Mouse (Mus musculus) myocyte (in vitro differentiated cells): Measurements from ENCODE around the gene F13b. TPM values are rescaled to one million over a fixed set of nuclear protein-coding genes. Genes with fewer than 3 reads are reported as not detected.

ENCODE experiments used
- H3K27me3 ChIP-seq: one replicate; pipeline ENCODE4 v1.6.1; 2011; ENCODE audit not compliant: control insufficient read depth, insufficient read depth, insufficient read length
- H3K36me3 ChIP-seq: one replicate; pipeline ENCODE4 v1.6.1; 2011; ENCODE audit not compliant: control insufficient read depth, insufficient read depth
- H3K4me2 ChIP-seq: one replicate; pipeline ENCODE4 v1.6.1; 2011; ENCODE audit warnings: low read depth, control low read depth
- H3K4me3 ChIP-seq: one replicate; pipeline ENCODE4 v1.5.1; 2011; ENCODE audit warnings: mild to moderate bottlenecking, control low read depth, moderate library complexity
- H3K79me2 ChIP-seq: one replicate; pipeline ENCODE4 v1.6.1; 2011; ENCODE audit not compliant: control insufficient read depth, insufficient read depth
- H3ac ChIP-seq: one replicate; pipeline ENCODE4 v1.6.1; 2011; ENCODE audit not compliant: control insufficient read depth, insufficient read length
- CEBPB ChIP-seq: IDR thresholded peaks from 2 replicates; pipeline ENCODE4 v1.6.1; 2011; ENCODE audit warnings: mild to moderate bottlenecking, moderate library complexity; ENCODE audit not compliant: poor library complexity, insufficient read depth, severe bottlenecking
- E2F4 ChIP-seq: IDR thresholded peaks from one replicate; pipeline ENCODE4 v1.6.1; 2011; ENCODE audit warnings: mild to moderate bottlenecking, control low read depth, moderate library complexity; ENCODE audit not compliant: insufficient read depth
- MAX ChIP-seq: IDR thresholded peaks from one replicate; pipeline ENCODE4 v1.6.1; 2011; ENCODE audit warnings: low read depth, mild to moderate bottlenecking, control low read depth
- MYOD1 ChIP-seq, 3 experiments: IDR thresholded peaks; one replicate each; pipeline ENCODE4 v1.6.1; 2011; ENCODE audit warnings: control low read depth in 2 of 3, low read depth in 2 of 3, mild to moderate bottlenecking in 2 of 3, moderate library complexity in 1 of 3; ENCODE audit not compliant: insufficient read length in 2 of 3, control insufficient read depth in 1 of 3
- MYOG ChIP-seq, 3 experiments: IDR thresholded peaks; one replicate each; pipeline ENCODE4 v1.6.1; 2011; ENCODE audit warnings: control low read depth in 2 of 3, low read depth in 2 of 3, mild to moderate bottlenecking in 2 of 3; ENCODE audit not compliant: insufficient read length in 2 of 3, control insufficient read depth in 1 of 3, insufficient read depth in 1 of 3
- POLR2A ChIP-seq: IDR thresholded peaks from one replicate; pipeline ENCODE4 v1.6.1; 2011; ENCODE audit warnings: low read depth, mild to moderate bottlenecking, control low read depth, moderate library complexity; ENCODE audit not compliant: insufficient read length
- POLR2AphosphoS2 ChIP-seq: IDR thresholded peaks from one replicate; pipeline ENCODE4 v1.6.1; 2011; ENCODE audit warnings: low read depth, control low read depth; ENCODE audit not compliant: insufficient read length
- REST ChIP-seq: IDR thresholded peaks from one replicate; pipeline ENCODE4 v1.6.1; 2011; ENCODE audit warnings: mild to moderate bottlenecking, control low read depth, moderate library complexity; ENCODE audit not compliant: insufficient read depth, insufficient read length
- SRF ChIP-seq: IDR thresholded peaks from one replicate; pipeline ENCODE4 v1.6.1; 2011; ENCODE audit warnings: low read depth; ENCODE audit not compliant: control insufficient read depth, insufficient read length
- TCF12 ChIP-seq: IDR thresholded peaks from one replicate; pipeline ENCODE4 v1.6.1; 2011; ENCODE audit warnings: mild to moderate bottlenecking, control low read depth; ENCODE audit not compliant: poor library complexity, insufficient read depth, severe bottlenecking
- TCF3 ChIP-seq: IDR thresholded peaks from one replicate; pipeline ENCODE4 v1.6.1; 2011; ENCODE audit warnings: low read depth, control low read depth; ENCODE audit not compliant: insufficient read length
- USF1 ChIP-seq: IDR thresholded peaks from one replicate; pipeline ENCODE4 v1.6.1; 2011; ENCODE audit warnings: low read depth, mild to moderate bottlenecking, control low read depth, moderate library complexity
- polyA plus RNA-seq: library from polyadenylated mRNA; unstranded; fragments of >200 nt; fragmentation: generic; extraction: Trizol; gene quantifications from one replicate; pipeline ENCODE4 v1.2.1, GENCODE M21; 2012; ENCODE audit warnings: missing spikeins

Gene F13b
- polyA plus RNA-seq, 1 experiment: not detected

- Histone ChIP-seq H3ac (no peak overlapping the region), H3K27me3 (no peaks in the 10 kb centered on the region), H3K4me2 (no peak overlapping the region), H3K79me2 (no peaks in the 10 kb centered on the region), H3K36me3 (peaks cover 19% of the 10 kb centered on the region), H3K4me3 (no peak overlapping the region)
- TF ChIP-seq TCF3 (no peak), POLR2A (no peak), CEBPB (no peak), REST (no peak), MYOG (IDR thresholded peaks at IDR 0.05; ENCODE audit: control insufficient read depth in 1 of 3, insufficient read depth in 1 of 3, insufficient read length in 2 of 3, low read depth in 2 of 3) (no peak), SRF (no peak), POLR2AphosphoS2 (no peak), USF1 (no peak), MAX (no peak), MYOD1 (IDR thresholded peaks at IDR 0.05; ENCODE audit: control insufficient read depth in 1 of 3, insufficient read length in 2 of 3, low read depth in 2 of 3) (no peak), TCF12 (no peak), E2F4 (no peak)
Measured at GRCm38 (mm10) chr1:139496212-139496611, 5.3 kb upstream of the F13b start.

DNA sequence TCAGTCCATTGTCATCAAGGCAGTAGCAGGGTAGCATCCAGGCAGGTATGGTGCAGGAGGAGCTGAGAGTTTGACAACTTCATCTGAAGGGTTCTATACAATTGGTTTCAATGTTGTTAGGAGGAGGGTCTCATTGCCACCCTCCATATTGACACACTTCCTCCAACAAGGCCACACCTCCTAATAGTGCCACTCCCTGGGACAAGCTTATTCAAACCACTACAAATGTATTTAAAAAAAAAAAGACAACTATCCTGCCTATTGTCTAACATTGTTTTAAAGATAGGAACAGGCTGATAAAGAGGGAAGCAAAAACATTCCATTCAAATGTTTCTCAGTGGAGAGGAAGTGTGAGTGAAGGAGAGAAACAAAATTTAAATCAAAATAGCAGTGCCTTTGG, 1.8 kb upstream of the F13b start:
- no peaks in the 10 kb centered on the region for H3K27me3 ChIP-seq
- H3K79me2 ChIP-seq: no peaks in the 10 kb centered on the region

DNA sequence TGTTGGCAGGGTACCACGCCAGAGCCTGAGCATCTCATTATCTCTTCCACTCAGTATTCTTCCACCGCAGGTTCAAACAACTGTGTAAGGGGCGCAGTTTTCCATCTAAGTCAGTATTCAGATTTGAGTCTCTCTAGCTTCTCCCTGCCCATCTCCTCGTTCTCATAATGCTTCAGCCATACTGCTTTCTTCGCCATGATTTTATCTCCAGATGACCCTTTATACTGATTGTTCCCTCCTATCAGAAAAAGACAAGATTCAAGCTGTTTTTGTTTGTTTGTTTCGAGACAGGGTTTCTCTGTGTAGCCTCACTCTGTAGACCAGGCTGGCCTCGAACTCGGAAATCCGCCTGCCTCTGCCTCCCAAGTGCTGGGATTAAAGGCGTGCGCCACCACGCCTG, 13.1 kb downstream of the F13b start:
- Histone ChIP-seq H3K79me2 (no peaks in the 10 kb centered on the region), H3K4me3 (no peak overlapping the region), H3K36me3 (no peaks in the 10 kb centered on the region), H3K27me3 (no peaks in the 10 kb centered on the region), H3ac (no peak overlapping the region), H3K4me2 (no peak overlapping the region)
- TF ChIP-seq USF1 (no peak), MYOD1 (IDR thresholded peaks at IDR 0.05; ENCODE audit: control insufficient read depth in 1 of 3, insufficient read length in 2 of 3, low read depth in 2 of 3) (no peak), CEBPB (no peak), E2F4 (no peak), REST (no peak), MAX (no peak), POLR2A (no peak), MYOG (IDR thresholded peaks at IDR 0.05; ENCODE audit: control insufficient read depth in 1 of 3, insufficient read depth in 1 of 3, insufficient read length in 2 of 3, low read depth in 2 of 3) (no peak), TCF12 (no peak)

More for the DNA sequence above, 1.8 kb upstream of the F13b start:
- Histone ChIP-seq H3K36me3 (peaks cover 3% of the 10 kb centered on the region), H3ac (no peak overlapping the region), H3K4me2 (no peak overlapping the region), H3K4me3 (no peak overlapping the region)
- TF ChIP-seq MYOD1 (IDR thresholded peaks at IDR 0.05; ENCODE audit: control insufficient read depth in 1 of 3, insufficient read length in 2 of 3, low read depth in 2 of 3) (no peak), POLR2A (no peak), TCF3 (no peak), CEBPB (no peak), MAX (no peak), E2F4 (no peak), MYOG (IDR thresholded peaks at IDR 0.05; ENCODE audit: control insufficient read depth in 1 of 3, insufficient read depth in 1 of 3, insufficient read length in 2 of 3, low read depth in 2 of 3) (no peak), REST (no peak), SRF (no peak), POLR2AphosphoS2 (no peak), TCF12 (no peak)

GRCm38 (mm10) chr1:139548536-139548935, 47.0 kb downstream of the F13b start:
- Histone ChIP-seq H3K36me3 (no peaks in the 10 kb centered on the region), H3K79me2 (no peaks in the 10 kb centered on the region), H3K4me2 (no peak overlapping the region), H3K27me3 (no peaks in the 10 kb centered on the region), H3K4me3 (no peak overlapping the region), H3ac (no peak overlapping the region)
- no peak for TF ChIP-seq POLR2AphosphoS2
- no peak for TF ChIP-seq CEBPB
- no peak for TF ChIP-seq USF1
- no peak for TF ChIP-seq TCF3
- TF ChIP-seq MYOD1 (IDR thresholded peaks at IDR 0.05; ENCODE audit: control insufficient read depth in 1 of 3, insufficient read length in 2 of 3, low read depth in 2 of 3): no peak
- TF ChIP-seq MAX: no peak
- no peak for TF ChIP-seq REST
- TF ChIP-seq E2F4: no peak
- no peak for TF ChIP-seq MYOG (IDR thresholded peaks at IDR 0.05; ENCODE audit: control insufficient read depth in 1 of 3, insufficient read depth in 1 of 3, insufficient read length in 2 of 3, low read depth in 2 of 3)
- TF ChIP-seq SRF: no peak

GRCm38 (mm10) chr1:139551311-139551710, 49.8 kb downstream of the F13b start:
- Histone ChIP-seq H3K4me3 (no peak overlapping the region), H3K36me3 (no peaks in the 10 kb centered on the region), H3ac (no peak overlapping the region), H3K79me2 (no peaks in the 10 kb centered on the region), H3K27me3 (no peaks in the 10 kb centered on the region), H3K4me2 (no peak overlapping the region)
- no peak for TF ChIP-seq USF1
- TF ChIP-seq POLR2A: no peak
- no peak for TF ChIP-seq SRF
- no peak for TF ChIP-seq MAX
- no peak for TF ChIP-seq TCF3
- no peak for TF ChIP-seq POLR2AphosphoS2
- TF ChIP-seq CEBPB: no peak
- no peak for TF ChIP-seq MYOD1 (IDR thresholded peaks at IDR 0.05; ENCODE audit: control insufficient read depth in 1 of 3, insufficient read length in 2 of 3, low read depth in 2 of 3)
- TF ChIP-seq E2F4: no peak
